Mouse (Mus musculus): Measurements from ENCODE around the gene Lypd3. TPM values are rescaled to one million over a fixed set of nuclear protein-coding genes. Genes with fewer than 3 reads are reported as not detected.

Gene Lypd3
- polyA plus RNA-seq, 1 experiment from 2014 or later, result not detected

GRCm38 (mm10) chr7:24599211-24600067 is 36.9 kb upstream of the Lypd3 start:
- Histone ChIP-seq H3K9me3 (replicated peaks) (no peaks in the 10 kb centered on the region), H3K36me3 (replicated peaks) (no peaks in the 10 kb centered on the region), H3K27ac (replicated peaks) (no peak overlapping the region), H3K4me3 (replicated peaks) (no peak overlapping the region), H3K4me2 (no peak overlapping the region), H3K27me3 (no peaks in the 10 kb centered on the region), H3K9ac (no peak overlapping the region), H3K4me1 (replicated peaks) (peaks cover 37% of the 10 kb centered on the region)
- no peak for ATAC-seq (ENCODE audit: insufficient read depth)
- 74% methylated on average over 15 of the region's 15 CpGs for WGBS (ENCODE audit: insufficient replicate concordance)

DNA sequence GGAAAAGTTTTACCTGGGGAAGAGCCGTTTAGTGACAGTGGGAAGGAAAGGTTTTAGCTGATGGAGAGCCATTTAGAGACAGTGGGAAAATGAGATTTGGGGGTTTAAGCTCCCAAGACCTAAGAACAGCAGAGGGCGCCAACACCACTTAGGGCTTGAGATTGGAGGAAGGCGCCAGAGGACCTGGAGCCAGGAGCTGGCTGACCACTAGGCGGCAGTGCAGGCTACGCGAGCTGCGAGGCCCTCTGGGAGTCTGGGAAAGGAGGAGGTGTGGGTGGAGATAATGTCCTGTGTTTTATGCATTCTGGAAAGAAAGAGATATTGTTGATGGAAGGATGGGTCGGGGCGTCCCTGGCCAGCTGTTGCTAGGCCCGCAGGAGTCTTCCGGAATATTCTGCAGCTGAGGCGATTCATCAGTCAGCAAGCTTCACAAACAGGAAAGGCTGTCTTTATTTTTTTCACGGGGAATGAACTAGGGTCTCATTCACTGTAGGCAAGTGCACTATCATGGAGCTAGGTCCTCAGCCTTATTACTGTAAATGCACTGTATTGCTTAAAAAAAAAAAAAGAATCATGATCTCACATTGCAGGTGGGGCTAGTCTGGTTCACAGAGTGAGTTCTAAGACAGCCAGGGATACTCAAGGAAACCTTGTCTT is 35.3 kb upstream of the Lypd3 start:
- Histone ChIP-seq H3K9me3 (replicated peaks) (no peaks in the 10 kb centered on the region), H3K9ac (no peak overlapping the region), H3K27ac (replicated peaks) (no peak overlapping the region), H3K36me3 (replicated peaks) (no peaks in the 10 kb centered on the region), H3K4me2 (peak overlapping the region; percentile 39; the same call in 1 of the 2 replicates), H3K4me3 (replicated peaks) (no peak overlapping the region), H3K27me3 (no peaks in the 10 kb centered on the region), H3K4me1 (replicated peaks) (peaks cover 24% of the 10 kb centered on the region)
- WGBS (ENCODE audit: insufficient replicate concordance), result 4% methylated on average over 13 of the region's 13 CpGs
- peak; percentile 75 for ATAC-seq (ENCODE audit: insufficient read depth)

GRCm38 (mm10) chr7:24605561-24605960 is 30.8 kb upstream of the Lypd3 start:
- H3K27ac ChIP-seq (replicated peaks), result no peak overlapping the region

DNA sequence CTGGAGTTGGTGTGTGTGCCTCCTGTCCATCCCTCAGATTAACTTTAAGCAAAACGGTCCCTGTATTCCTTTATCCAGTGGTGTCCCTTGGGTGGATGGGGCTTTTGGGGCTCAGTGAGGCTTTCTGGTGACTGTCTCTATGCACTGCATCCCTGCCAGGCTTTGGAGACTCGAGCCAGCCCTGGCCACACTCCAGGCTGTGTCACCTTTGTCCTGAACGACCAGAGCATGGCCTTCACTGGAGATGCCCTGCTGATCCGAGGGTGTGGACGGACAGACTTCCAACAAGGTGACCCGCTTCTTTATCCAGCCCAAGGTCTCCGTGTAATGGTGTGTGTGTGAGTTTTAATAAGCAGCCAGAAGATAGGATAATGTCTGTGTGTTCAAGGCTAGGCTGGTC is 30.3 kb upstream of the Lypd3 start:
- WGBS (ENCODE audit: insufficient replicate concordance), result 68% methylated on average over 7 of the region's 7 CpGs

More at GRCm38 (mm10) chr7:24605561-24605960, 30.8 kb upstream of the Lypd3 start:
- Histone ChIP-seq H3K27me3 (0 out of 2 replicates have a peak, but pooled peaks cover 3% of the 10 kb centered on the region), H3K9ac (no peak overlapping the region), H3K9me3 (replicated peaks) (no peaks in the 10 kb centered on the region), H3K4me2 (no peak overlapping the region), H3K4me3 (replicated peaks) (no peak overlapping the region), H3K4me1 (replicated peaks) (peaks cover 28% of the 10 kb centered on the region), H3K36me3 (replicated peaks) (no peaks in the 10 kb centered on the region)
- WGBS (ENCODE audit: insufficient replicate concordance), result 70% methylated on average over 7 of the region's 7 CpGs
- ATAC-seq (ENCODE audit: insufficient read depth), result no peak

GRCm38 (mm10) chr7:24608017-24608416 is 28.3 kb upstream of the Lypd3 start:
- WGBS (ENCODE audit: insufficient replicate concordance), result 28% methylated on average over 6 of the region's 6 CpGs
- no peaks in the 10 kb centered on the region for H3K9me3 ChIP-seq (replicated peaks)
- H3K36me3 ChIP-seq (replicated peaks), result no peaks in the 10 kb centered on the region
- peak; percentile 71 for ATAC-seq (ENCODE audit: insufficient read depth)
- peak overlapping the region; percentile 25 for H3K4me2 ChIP-seq
- H3K27ac ChIP-seq (replicated peaks), result no peak overlapping the region
- H3K4me1 ChIP-seq (replicated peaks), result peaks cover 42% of the 10 kb centered on the region
- peaks cover 22% of the 10 kb centered on the region for H3K27me3 ChIP-seq
- no peak overlapping the region for H3K9ac ChIP-seq
- no peak overlapping the region for H3K4me3 ChIP-seq (replicated peaks)

More for the DNA sequence above, 30.3 kb upstream of the Lypd3 start:
- no peak overlapping the region for H3K27ac ChIP-seq (replicated peaks)
- H3K4me2 ChIP-seq, result no peak overlapping the region
- H3K36me3 ChIP-seq (replicated peaks), result no peaks in the 10 kb centered on the region
- no peak overlapping the region for H3K4me3 ChIP-seq (replicated peaks)
- H3K9ac ChIP-seq, result no peak overlapping the region
- no peaks in the 10 kb centered on the region for H3K9me3 ChIP-seq (replicated peaks)
- 0 out of 2 replicates have a peak, but pooled peaks cover 3% of the 10 kb centered on the region for H3K27me3 ChIP-seq
- no peak for ATAC-seq (ENCODE audit: insufficient read depth)
- H3K4me1 ChIP-seq (replicated peaks), result peaks cover 32% of the 10 kb centered on the region

GRCm38 (mm10) chr7:24608561-24608960 is 27.8 kb upstream of the Lypd3 start:
- H3K36me3 ChIP-seq (replicated peaks), result no peaks in the 10 kb centered on the region
- no peak for ATAC-seq (ENCODE audit: insufficient read depth)
- H3K27ac ChIP-seq (replicated peaks), result no peak overlapping the region
- peak overlapping the region; percentile 25 for H3K4me2 ChIP-seq
- no peaks in the 10 kb centered on the region for H3K9me3 ChIP-seq (replicated peaks)
- H3K9ac ChIP-seq, result no peak overlapping the region
- peaks cover 27% of the 10 kb centered on the region for H3K27me3 ChIP-seq
- no peak overlapping the region for H3K4me3 ChIP-seq (replicated peaks)
- 36% methylated on average over 8 of the region's 8 CpGs for WGBS (ENCODE audit: insufficient replicate concordance)
- peaks cover 42% of the 10 kb centered on the region for H3K4me1 ChIP-seq (replicated peaks)

DNA sequence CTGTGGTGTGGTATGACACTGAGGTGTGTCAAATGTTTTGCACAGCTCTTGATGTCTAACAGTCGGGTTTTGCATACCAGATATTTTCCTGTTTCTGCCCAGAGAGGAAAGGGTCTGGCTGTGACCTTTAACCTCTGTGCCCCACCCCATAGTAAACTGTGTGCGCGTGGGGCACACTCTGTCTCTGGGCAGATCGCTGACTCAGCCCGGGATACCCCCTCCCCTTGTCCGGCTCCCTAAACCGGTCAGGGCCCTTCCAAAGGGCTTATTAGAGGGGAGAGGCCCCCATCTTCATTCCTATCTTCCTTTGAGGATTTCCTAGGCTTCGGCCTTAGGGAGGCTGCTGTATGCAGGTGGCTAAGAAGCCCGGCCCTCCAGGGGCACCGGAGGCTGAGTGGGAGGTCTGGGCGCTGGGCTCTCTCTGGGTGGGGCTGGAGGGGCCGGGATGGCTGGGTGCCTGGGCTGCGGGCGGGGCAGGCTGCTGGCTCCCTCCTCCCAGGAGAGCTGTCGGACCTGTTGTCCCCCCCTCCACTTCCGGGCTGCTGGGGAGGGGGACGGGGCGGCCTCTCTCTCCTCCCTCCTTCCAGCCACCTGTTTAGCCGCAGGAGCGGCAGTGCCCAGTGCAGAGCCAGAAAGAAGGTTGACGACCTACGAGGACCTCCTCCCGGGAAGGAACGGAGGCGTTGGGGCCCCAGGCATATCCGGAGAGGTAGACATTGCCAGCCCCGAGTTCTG is 26.0 kb upstream of the Lypd3 start, which contains the start of gene Phldb3:
TSS of gene Phldb3 (plus strand) at position 620 of the 735 bp plus-strand sequence.
- ATAC-seq (ENCODE audit: insufficient read depth), result peak; percentile 40
- H3K4me2 ChIP-seq, result peak within 1 kb of the TSS; percentile 92
- no peaks in the 10 kb centered on the region for H3K36me3 ChIP-seq (replicated peaks)
- H3K4me1 ChIP-seq (replicated peaks), result peaks cover 42% of the 10 kb centered on the region
- H3K4me3 ChIP-seq (replicated peaks), result peak within 1 kb of the TSS; percentile 63
- H3K9ac ChIP-seq, result peak within 1 kb of the TSS; percentile 58
- peaks cover 31% of the 10 kb centered on the region for H3K27me3 ChIP-seq
- 1% methylated on average over 27 of the region's 27 CpGs for WGBS (ENCODE audit: insufficient replicate concordance)
- no peaks in the 10 kb centered on the region for H3K9me3 ChIP-seq (replicated peaks)
- H3K27ac ChIP-seq (replicated peaks), result 0 out of 2 replicates have a peak within 1 kb of the TSS, but pooled peaks have one; percentile 30

GRCm38 (mm10) chr7:24610879-24611494 is 25.4 kb upstream of the Lypd3 start:
- Histone ChIP-seq H3K27ac (replicated peaks) (0 out of 2 replicates have a peak overlapping the region, but pooled peaks have one; percentile 30), H3K4me3 (replicated peaks) (peak overlapping the region; percentile 63)

GRCm38 (mm10) chr7:24611709-24612108 is 24.6 kb upstream of the Lypd3 start:
- ATAC-seq (ENCODE audit: insufficient read depth), result no peak
- Histone ChIP-seq H3K9ac (peak overlapping the region; percentile 58; the same call in 1 of the 2 replicates), H3K9me3 (replicated peaks) (no peaks in the 10 kb centered on the region), H3K4me2 (peak overlapping the region; percentile 92), H3K27me3 (peaks cover 31% of the 10 kb centered on the region), H3K27ac (replicated peaks) (no peak overlapping the region), H3K36me3 (replicated peaks) (no peaks in the 10 kb centered on the region), H3K4me3 (replicated peaks) (peak overlapping the region; percentile 63), H3K4me1 (replicated peaks) (peaks cover 42% of the 10 kb centered on the region)
- WGBS (ENCODE audit: insufficient replicate concordance), result 7% methylated on average over 7 of the region's 7 CpGs

More at GRCm38 (mm10) chr7:24610879-24611494, 25.4 kb upstream of the Lypd3 start:
- H3K4me2 ChIP-seq, result peak overlapping the region; percentile 92
- ATAC-seq (ENCODE audit: insufficient read depth), result peak; percentile 71
- peaks cover 31% of the 10 kb centered on the region for H3K27me3 ChIP-seq
- no peaks in the 10 kb centered on the region for H3K36me3 ChIP-seq (replicated peaks)
- no peaks in the 10 kb centered on the region for H3K9me3 ChIP-seq (replicated peaks)
- H3K9ac ChIP-seq, result peak overlapping the region; percentile 58
- WGBS (ENCODE audit: insufficient replicate concordance), result under 1% methylated on average over 36 of the region's 36 CpGs
- peaks cover 42% of the 10 kb centered on the region for H3K4me1 ChIP-seq (replicated peaks)

GRCm38 (mm10) chr7:24612308-24612910 is 23.9 kb upstream of the Lypd3 start:
- Histone ChIP-seq H3K27ac (replicated peaks) (no peak overlapping the region), H3K4me1 (replicated peaks) (peaks cover 42% of the 10 kb centered on the region), H3K9ac (no peak overlapping the region), H3K4me2 (peak overlapping the region; percentile 92), H3K27me3 (peaks cover 31% of the 10 kb centered on the region), H3K9me3 (replicated peaks) (no peaks in the 10 kb centered on the region), H3K36me3 (replicated peaks) (no peaks in the 10 kb centered on the region), H3K4me3 (replicated peaks) (peak overlapping the region; percentile 21)
- 7% methylated on average over 27 of the region's 27 CpGs for WGBS (ENCODE audit: insufficient replicate concordance)
- no peak for ATAC-seq (ENCODE audit: insufficient read depth)

All from liver, embryonic 15.5 days (tissue).